Mouse (Mus musculus) neural tube, embryonic 11.5 days (tissue): ENCODE results near the gene Vamp8. TPM values are rescaled to one million over a fixed set of nuclear protein-coding genes. Genes with fewer than 3 reads are reported as not detected.

Experiments used
- ATAC-seq: fragments of 200-750 bp; cut with Nextera tagmentation; 2 replicates; pipeline ENCODE4 v1.8.0; 2017; ENCODE audit warnings: moderate number of reproducible peaks, mild to moderate bottlenecking, moderate TSS enrichment, moderate library complexity; ENCODE audit not compliant: insufficient read depth, low FRiP score, low TSS enrichment
- DNase-seq: peaks from one replicate; pipeline ENCODE4 v3.0.0-alpha.2; 2015; ENCODE audit warnings: low spot score
- H3K27ac ChIP-seq: fragments of 300-500 bp; sonication (generic); 2 replicates; pipeline ENCODE4 v1.5.1; 2014; ENCODE audit warnings: low read depth, mild to moderate bottlenecking, low read length
- H3K27me3 ChIP-seq: fragments of 300-500 bp; sonication (generic); 2 replicates; pipeline ENCODE4 v1.6.1; 2014; ENCODE audit warnings: mild to moderate bottlenecking, low read length, mixed read lengths; ENCODE audit not compliant: control insufficient read depth, insufficient read depth
- H3K36me3 ChIP-seq: fragments of 300-500 bp; sonication (generic); 2 replicates; pipeline ENCODE4 v1.6.1; 2014; ENCODE audit warnings: mild to moderate bottlenecking, low read length, moderate library complexity, mixed read lengths; ENCODE audit not compliant: control insufficient read depth, insufficient read depth
- H3K4me1 ChIP-seq: fragments of 300-500 bp; sonication (generic); 2 replicates; pipeline ENCODE4 v1.6.1; 2014; ENCODE audit warnings: low read length, mixed read lengths; ENCODE audit not compliant: control insufficient read depth, insufficient read depth
- H3K4me2 ChIP-seq: fragments of 300-500 bp; sonication (generic); 2 replicates; pipeline ENCODE4 v1.6.1; 2014; ENCODE audit warnings: low read depth, mild to moderate bottlenecking, moderate library complexity
- H3K4me3 ChIP-seq: fragments of 300-500 bp; sonication (generic); 2 replicates; pipeline ENCODE4 v1.5.1; 2014; ENCODE audit warnings: low read depth, low read length
- H3K9ac ChIP-seq: fragments of 300-500 bp; sonication (generic); 2 replicates; pipeline ENCODE4 v1.6.1; 2014; ENCODE audit warnings: mild to moderate bottlenecking, low read length
- H3K9me3 ChIP-seq: fragments of 300-500 bp; sonication (generic); 2 replicates; pipeline ENCODE4 v1.6.1; 2016; ENCODE audit warnings: low read length; ENCODE audit not compliant: control insufficient read depth
- WGBS: fragments of 180-500 bp; shearing (Covaris S2); extraction: QIAGEN DNeasy Blood & Tissue Kit; methylation state at CpG from one replicate; pipeline ENCODE4 v1.1.7; 2014; 5-methylcytosine and 5-hydroxymethylcytosine counted together
- polyA plus RNA-seq: library from polyadenylated mRNA; unstranded; fragments of >200 nt; fragmentation: Nextera tagmentation; extraction: Ambion mirVana; gene quantifications from 2 replicates; pipeline ENCODE4 v1.2.1, GENCODE M21; 2014

Vamp8 gene
- 38.5 and 45.2 TPM in 2 replicates for polyA plus RNA-seq

- Histone ChIP-seq H3K9me3 (no peaks in the 10 kb centered on the region), H3K27me3 (0 out of 2 replicates have a peak, but pooled peaks cover 5% of the 10 kb centered on the region), H3K27ac (0 out of 2 replicates have a peak within 1 kb of the TSS, but pooled peaks have one; percentile 3), H3K4me2 (peak within 1 kb of the TSS; percentile 43), H3K4me3 (peak within 1 kb of the TSS; percentile 39), H3K4me1 (peaks cover 5% of the 10 kb centered on the region; the same call in 1 of the 2 replicates), H3K36me3 (no peaks in the 10 kb centered on the region), H3K9ac (peak within 1 kb of the TSS; percentile 56)
- ATAC-seq, result peak; percentile 45; the same call in 1 of the 2 replicates
- DNase-seq, result peak; percentile 54
- 1% methylated on average over 30 of the region's 33 CpGs for WGBS
These were observed at the start of gene Vamp8 for GRCm38 (mm10) chr6:72389941-72390771. Vamp8 (minus strand) TSS chr6:72390703.

DNA sequence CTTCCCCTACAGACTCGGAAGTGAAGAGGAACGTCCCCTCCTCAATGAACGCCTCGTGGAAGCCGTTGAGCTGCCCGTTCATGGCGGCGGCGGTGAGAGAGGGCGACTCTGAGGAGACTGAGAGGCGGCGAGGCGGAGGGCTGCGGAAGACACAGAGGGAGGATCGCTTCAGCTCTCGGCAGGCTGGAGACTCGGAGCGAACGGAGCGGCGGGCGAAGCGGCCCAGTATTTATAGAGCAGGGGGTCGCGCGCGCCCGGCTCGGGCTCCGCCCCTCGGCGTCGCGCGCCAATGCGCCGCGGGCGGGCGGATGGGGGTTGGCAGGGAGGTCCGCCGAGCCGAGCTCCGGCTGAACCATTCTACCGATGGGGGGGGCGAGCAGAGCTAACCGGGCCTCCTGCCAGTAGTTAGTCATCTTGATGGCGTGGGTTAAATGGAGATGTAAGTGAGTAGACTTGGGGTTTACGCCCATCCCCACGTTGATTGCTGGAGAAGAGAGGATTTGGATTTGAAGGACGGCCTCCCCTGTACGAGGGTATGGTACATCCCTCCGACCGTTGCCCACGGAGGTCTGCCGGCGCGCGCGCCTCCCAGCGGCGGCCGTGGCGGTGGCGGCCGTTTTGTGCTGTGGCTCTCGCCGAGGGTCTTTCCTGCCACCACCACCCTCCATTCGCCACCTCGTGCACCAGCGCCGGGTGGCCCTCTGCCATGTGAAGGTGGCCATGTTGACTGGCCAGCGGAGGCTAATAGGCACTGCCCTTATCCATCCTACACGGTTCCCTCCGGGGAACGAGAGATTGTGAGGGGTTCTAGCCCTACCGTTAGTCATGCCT lies 49.1 kb upstream of the Vamp8 start, which contains the start of gene Mat2a:
Gene Mat2a, minus strand, starts transcription at position 204 of the 831 bp plus-strand sequence.
- WGBS, result under 1% methylated on average over 73 of the region's 77 CpGs
- H3K9ac ChIP-seq, result peak within 1 kb of the TSS; percentile 97
- H3K27ac ChIP-seq, result peak within 1 kb of the TSS; percentile 95
- DNase-seq (peak; percentile 95), ATAC-seq (peak; percentile 87)
- peaks cover 5% of the 10 kb centered on the region for H3K36me3 ChIP-seq
- peaks cover 14% of the 10 kb centered on the region for H3K4me1 ChIP-seq
- H3K4me2 ChIP-seq, result peak within 1 kb of the TSS; percentile 87
- H3K9me3 ChIP-seq, result no peaks in the 10 kb centered on the region
- no peaks in the 10 kb centered on the region for H3K27me3 ChIP-seq
- peak within 1 kb of the TSS; percentile 91 for H3K4me3 ChIP-seq

DNA sequence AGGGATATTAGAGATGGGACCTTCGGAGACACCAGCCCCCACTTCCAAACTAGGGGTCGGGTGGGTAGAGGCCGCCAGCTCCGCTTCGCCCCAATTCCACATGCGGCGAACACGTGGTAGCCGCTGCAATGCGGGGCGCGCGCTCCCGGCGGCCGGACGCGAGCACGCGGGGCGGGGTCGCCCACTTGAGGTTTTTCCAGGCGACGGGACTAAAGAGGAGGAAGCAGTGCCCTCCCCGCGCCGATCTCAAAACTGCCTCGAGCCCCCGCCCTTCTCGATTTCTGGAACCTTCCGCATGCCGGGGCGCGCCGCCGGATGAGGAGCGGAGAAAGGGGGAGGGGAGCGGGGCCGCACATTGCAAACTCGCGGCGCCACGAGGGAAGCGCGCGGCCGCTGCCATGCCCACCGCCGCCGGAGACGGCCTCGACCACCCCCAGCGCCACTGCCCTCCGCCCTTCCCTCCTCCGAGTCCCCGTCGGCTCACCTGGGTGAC lies 48.4 kb upstream of the Vamp8 start:
- Histone ChIP-seq H3K4me3 (peak overlapping the region; percentile 91), H3K4me2 (peak overlapping the region; percentile 87), H3K27me3 (no peaks in the 10 kb centered on the region), H3K27ac (peak overlapping the region; percentile 95), H3K4me1 (peaks cover 14% of the 10 kb centered on the region), H3K36me3 (peaks cover 5% of the 10 kb centered on the region), H3K9me3 (no peaks in the 10 kb centered on the region), H3K9ac (peak overlapping the region; percentile 97)
- WGBS, result under 1% methylated on average over 56 of the region's 57 CpGs
- ATAC-seq (peak; percentile 21), DNase-seq (peak; percentile 85)

DNA sequence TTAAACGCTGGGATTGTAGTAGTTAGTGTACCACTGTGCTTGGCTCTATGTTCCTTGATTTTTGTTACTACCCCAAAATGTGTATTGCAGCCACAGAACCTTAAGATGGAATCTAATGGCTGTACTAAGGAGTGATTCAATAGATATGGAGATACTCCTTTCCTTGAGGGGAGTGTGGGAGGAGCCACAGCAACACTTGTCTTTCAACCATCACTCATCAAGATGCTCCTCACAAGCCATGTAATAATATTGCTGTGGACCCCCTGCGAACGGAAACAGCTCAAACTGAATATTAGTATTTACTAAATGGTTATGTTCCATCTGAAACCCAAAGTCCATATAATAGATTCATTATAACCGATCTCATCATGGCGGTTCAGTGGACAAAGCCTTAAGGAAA lies 47.7 kb upstream of the Vamp8 start:
- WGBS, result 6% methylated on average over 5 of the region's 5 CpGs
- peak overlapping the region; percentile 91 for H3K4me3 ChIP-seq
- DNase-seq (no peak), ATAC-seq (no peak)
- peak overlapping the region; percentile 87 for H3K4me2 ChIP-seq
- H3K27me3 ChIP-seq, result no peaks in the 10 kb centered on the region
- H3K27ac ChIP-seq, result no peak overlapping the region
- peaks cover 14% of the 10 kb centered on the region for H3K4me1 ChIP-seq
- H3K36me3 ChIP-seq, result peaks cover 6% of the 10 kb centered on the region
- no peaks in the 10 kb centered on the region for H3K9me3 ChIP-seq
- H3K9ac ChIP-seq, result peak overlapping the region; percentile 97

GRCm38 (mm10) chr6:72432153-72432552 lies 41.6 kb upstream of the Vamp8 start:
- DNase-seq (no peak), ATAC-seq (no peak)
- H3K27ac ChIP-seq, result no peak overlapping the region
- H3K4me2 ChIP-seq, result no peak overlapping the region
- no peaks in the 10 kb centered on the region for H3K9me3 ChIP-seq
- peaks cover 13% of the 10 kb centered on the region for H3K36me3 ChIP-seq
- no peaks in the 10 kb centered on the region for H3K4me1 ChIP-seq
- H3K27me3 ChIP-seq, result no peaks in the 10 kb centered on the region
- H3K9ac ChIP-seq, result no peak overlapping the region
- 77% methylated on average over 2 of the region's 2 CpGs for WGBS
- H3K4me3 ChIP-seq, result no peak overlapping the region

DNA sequence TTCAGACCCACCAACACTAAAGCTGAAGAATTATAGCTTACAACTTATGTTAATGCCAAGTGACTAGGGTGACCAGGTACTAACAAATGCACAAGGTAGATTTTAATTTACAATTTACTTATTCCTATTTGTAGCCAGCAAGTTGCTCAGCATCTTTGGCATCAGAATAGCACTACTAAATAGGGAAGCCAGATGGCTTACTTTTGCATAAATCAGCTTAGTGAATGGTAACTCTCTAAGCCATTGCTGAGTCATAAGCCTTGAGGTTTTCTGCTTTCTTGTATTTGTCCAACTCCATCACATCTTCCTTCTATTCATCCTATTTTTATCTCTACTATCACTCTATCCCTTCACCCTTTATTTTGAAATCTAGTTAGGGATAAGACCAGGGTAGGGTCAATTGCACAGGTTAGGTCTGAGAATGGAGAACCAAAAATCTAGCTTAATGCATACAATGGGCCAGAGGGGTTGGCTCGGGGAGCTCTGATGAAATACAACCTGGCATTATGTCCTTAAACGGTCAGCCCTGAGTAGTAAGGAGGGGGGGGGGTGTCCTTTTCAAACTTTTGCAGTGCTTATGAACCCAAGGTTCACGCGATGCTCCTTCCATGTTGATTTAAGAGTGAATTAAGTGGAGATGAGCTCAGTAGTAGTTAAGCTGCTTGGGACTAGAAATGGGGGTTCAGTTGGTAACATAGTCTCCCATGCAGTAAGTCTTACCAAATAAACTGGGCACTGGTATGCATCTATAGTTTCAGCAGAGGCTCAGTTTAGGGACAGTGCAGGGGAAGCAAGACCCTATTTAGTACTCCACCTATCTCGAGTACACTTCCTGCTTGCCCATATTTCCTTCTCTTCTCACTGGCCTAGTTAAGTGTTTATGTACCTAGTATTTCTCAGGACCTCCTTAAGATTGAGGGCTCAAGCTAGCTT lies 40.8 kb upstream of the Vamp8 start:
- Histone ChIP-seq H3K27ac (no peak overlapping the region), H3K4me1 (no peaks in the 10 kb centered on the region), H3K4me2 (no peak overlapping the region), H3K9ac (no peak overlapping the region), H3K27me3 (no peaks in the 10 kb centered on the region), H3K9me3 (no peaks in the 10 kb centered on the region), H3K36me3 (peaks cover 11% of the 10 kb centered on the region; the same call in 1 of the 2 replicates), H3K4me3 (no peak overlapping the region)
- no peak; the same call in 1 of the 2 replicates for ATAC-seq
- no peak for DNase-seq
- 33% methylated on average over 5 of the region's 5 CpGs for WGBS

DNA sequence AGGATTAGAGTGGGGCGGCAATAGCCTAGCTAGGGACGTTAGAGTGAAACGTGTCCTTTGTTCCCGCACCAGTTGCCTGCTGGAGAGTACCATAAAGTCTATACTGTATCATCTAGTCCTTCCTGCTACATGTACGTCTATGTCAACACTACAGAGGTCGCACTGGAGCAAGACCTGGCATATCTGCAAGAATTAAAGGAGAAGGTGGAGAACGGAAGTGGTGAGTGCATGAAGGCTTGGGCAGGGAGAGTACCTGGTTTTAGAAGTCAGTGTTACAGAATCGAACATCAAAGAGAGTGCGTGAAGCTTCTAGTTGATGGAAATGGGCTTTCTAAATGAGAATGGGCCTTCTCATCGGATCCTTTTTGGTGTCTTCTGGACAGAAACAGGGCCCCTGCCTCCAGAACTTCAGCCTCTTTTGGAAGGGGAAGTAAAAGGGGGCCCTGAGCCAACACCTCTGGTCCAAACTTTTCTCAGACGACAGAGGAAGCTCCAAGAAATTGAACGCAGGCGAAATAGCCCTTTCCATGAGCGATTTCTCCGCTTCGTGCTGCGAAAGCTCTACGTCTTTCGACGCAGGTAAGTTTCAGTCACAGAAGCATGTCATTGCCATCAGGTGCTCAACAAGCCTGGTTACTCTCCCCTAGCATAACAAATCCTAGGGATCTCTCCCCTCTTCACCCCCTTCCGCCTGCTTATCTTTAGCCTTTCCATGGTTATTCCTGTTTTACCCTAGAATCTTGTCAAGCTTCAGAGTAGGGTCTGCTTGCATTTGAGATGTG lies 38.7 kb upstream of the Vamp8 start:
- no peak overlapping the region for H3K27ac ChIP-seq
- no peak overlapping the region for H3K9ac ChIP-seq
- no peaks in the 10 kb centered on the region for H3K9me3 ChIP-seq
- no peak overlapping the region for H3K4me3 ChIP-seq
- no peaks in the 10 kb centered on the region for H3K27me3 ChIP-seq
- ATAC-seq (no peak), DNase-seq (no peak)
- peaks cover 14% of the 10 kb centered on the region; the same call in 1 of the 2 replicates for H3K36me3 ChIP-seq
- H3K4me2 ChIP-seq, result no peak overlapping the region
- 90% methylated on average over 21 of the region's 21 CpGs for WGBS
- H3K4me1 ChIP-seq, result no peaks in the 10 kb centered on the region
